Mouse (Mus musculus): ENCODE measurements around the gene Tmco1.

Gene Tmco1

DNA sequence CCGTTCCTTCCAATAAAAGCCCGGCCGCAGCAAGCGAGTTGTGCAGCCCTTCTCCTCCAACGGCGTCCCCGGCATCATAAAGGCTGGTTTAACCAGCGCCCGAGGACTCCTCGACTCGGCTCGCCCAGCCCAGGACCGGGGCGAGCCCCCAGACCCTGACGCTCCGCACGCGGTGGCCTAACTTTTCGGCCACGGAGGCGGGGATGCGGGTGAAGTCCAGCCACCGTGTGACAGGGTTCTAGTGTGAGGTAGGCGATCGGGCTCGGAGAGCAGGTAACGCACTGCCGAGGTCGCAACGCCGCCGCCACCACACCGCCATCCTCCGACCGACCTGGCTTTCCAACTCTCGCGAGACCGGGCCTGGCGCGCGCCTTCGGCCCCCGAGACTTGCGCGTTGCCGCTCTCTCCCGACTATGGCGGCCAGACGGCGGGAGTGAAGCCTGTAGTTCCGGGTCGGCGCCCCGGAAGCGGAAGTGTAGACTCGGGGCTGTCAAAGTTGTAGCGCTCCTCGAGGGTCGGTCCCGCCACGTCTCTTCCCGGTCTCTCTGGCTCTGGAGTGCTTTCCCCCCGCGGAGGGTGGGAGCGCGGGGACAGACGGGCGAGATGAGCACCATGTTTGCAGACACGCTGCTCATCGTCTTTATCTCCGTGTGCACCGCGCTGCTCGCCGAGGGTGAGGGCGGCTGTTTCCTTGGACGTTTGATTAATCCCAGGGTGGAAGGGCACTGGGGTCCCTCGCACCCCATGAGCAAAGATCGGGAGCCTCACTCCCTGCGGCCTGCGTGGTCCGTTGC lies at the start of gene Tmco1:
Gene Tmco1 (plus strand): TSS at position 118 of the 794 bp plus-strand sequence.
- DNase-seq (ENCODE audit: low read depth): peak; percentile 99

DNA sequence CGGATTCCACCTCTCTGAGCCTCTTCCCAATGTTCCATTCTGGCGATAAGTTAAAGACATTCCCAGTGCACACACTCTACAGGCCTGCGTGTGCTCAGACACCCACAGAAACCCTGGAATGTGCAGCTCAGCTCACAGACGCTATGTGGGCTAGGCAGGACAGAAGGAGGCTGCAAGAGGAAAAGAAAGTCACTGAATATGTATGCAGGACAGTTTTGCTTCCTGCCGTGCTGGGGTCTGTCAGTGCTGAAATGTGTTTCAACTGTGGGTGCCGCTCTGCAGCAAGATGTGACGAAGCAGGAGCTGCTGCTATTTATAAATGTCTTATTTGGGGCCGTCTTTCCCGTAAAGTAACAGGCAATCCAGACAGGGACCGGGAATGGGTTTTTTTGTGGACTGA lies 48.5 kb upstream of the Tmco1 start:
- no peak for DNase-seq (ENCODE audit: low read depth)

DNA sequence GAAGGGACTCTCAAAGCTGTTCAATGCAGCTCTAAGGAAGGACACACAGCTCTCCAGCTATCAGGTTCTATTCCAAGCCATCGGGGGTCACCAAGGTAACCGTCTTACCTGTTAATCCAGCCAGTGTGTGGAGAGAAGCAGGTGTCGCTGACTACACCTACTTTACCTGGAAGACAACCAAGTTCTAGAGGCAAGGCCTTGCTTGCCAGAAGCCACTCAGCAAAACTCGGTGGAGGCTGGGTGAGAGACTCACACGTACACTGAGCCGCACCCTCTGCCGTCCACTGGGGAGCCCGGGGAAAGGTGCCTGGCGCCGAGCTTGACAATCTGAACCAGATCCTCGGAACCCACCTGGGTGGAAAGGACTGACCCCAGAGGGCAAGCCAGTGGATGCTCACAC lies 46.4 kb upstream of the Tmco1 start:
- no peak for DNase-seq (ENCODE audit: low read depth)

DNA sequence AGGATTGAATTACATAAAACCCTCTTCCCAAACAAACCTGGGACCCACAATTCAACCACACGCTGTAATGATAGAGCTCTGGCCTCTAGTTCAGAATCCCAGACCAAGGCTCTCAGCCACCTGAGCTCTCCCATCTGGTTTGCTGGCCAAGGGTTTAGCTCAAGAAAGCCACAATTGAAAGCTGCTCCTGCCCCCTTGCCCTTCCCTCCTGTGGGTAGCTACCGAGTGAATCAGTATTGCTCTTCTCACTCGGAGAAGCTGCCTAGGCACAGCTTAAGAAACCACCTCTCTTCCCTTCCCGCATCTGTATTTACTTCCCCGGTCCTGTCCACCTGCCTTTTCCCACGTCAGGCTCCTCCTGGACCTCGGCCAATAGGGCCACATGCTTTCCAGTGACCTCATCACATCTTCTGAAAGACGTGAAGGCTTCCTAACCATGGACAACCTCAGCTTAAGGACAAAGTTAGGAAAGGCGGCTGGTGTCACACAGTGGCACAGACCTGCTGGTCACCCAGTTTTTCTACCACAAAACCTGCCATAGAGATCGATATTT lies 45.6 kb upstream of the Tmco1 start:
- peak; percentile 41 for DNase-seq (ENCODE audit: low read depth)

DNA sequence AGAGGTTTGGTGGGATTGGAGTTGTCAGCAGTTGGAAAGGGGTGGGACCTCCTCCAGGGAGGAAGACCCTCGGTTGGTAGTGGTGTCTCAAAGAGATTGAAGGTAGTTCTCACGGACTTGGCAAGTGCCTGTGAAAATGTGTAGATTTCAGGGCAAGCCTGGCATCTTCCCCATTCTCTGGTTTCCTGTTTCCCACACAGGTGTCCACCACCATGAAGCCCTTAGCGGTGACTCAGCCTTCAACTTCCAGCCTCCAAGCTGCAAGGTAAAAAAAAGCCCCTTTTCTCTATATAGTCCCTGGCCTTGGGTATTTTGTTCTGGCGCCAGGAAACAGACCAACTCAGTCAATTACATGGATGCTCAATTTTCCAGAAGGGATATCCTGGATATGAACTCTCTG lies 42.8 kb upstream of the Tmco1 start:
- DNase-seq (ENCODE audit: low read depth): no peak

DNA sequence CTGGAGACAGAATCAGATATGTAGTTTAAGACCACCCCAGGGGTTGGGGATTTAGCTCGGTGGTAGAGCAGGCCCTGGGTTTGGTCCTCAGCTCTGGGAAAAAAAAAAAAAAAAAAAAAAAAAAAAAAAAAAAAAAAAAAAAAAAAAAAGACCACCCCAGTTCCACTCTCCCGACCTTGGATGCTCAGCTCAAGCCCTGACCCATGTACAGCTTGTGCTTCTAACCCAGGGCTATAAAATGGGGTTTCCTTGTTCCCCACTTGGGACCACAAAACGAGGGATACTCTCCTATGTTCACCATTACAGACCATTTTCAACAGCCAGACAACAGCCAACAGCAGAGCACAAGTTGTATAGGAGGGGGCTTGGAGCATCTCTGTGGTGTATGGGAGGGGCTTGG lies 41.5 kb upstream of the Tmco1 start:
- no peak for DNase-seq (ENCODE audit: low read depth)

DNA sequence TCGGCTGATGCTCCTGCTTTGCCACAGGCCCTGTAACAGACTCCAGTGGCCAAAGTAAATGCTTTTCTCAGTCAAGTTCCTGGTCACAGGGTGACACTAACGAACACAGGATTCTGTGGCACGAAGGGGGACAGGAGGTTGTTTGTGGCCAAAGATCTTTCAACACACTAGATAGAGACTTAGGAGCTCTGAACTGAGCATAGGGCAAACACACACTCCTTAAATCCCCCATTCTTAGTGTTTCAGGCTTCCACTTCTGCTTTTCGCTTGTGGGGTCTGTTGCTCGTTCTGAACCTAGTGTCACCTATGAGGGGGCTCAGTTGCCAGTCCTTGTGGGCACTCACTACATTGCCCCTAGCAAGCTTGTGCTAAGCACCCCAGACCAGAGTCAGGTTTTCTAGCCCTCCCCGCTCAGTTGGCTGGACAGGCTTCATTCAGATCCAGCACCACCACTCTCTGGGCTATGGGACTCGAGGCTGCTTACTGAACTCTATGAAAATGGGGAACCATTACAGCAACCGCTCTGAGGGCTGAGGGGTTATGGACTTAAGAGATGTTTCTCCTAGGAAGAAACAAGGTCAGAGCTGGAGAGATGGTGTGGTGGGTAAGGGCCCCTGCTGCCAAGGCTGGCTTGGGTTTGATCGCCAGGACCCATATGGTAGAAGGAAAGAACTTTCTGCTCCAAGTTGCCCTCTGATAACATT lies 39.7 kb upstream of the Tmco1 start:
- no peak for DNase-seq (ENCODE audit: low read depth)

DNA sequence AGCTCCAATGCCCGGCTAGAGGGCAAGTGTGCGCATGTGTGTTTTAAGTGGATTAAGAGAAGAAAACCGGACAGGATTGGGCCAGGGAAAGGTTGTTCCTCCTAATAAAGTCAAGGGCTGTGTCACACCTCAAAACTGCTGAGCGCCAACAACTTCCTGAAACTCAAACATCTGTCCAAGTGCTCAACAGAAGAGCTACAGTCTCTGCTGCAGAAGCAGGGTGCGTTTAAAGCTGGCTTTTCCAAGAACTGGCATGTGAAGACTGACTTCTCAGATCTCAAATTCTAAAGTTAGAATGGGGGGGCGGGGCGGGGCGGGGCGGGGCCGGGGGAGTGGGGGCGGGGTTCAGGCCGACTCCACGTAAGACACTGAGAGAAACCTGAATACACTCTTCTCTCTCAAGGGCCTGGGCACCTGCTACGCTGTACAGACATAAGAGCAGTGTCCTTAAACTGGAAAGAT lies 38.8 kb upstream of the Tmco1 start:
- peak; percentile 61 for DNase-seq (ENCODE audit: low read depth)

DNA sequence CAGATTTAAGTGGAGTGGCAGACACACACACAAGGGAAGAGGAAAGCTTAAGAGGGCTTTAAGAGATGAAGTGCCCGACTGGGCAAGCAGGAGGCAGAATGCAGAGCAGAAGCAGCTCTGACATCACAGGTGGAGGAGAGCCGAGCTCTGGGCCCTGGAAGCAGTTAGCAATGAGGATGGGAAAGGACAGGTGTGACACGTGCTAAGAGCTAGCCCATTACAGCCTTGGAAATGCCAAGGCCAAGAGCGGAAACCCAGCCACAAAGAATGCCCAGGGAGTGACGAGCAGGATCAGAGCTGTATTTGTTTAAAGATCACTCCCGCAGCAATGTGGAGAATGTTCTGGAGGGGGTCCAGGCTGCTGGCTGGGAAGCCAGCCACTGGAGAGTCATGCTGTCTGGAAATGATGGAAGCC lies 38.3 kb upstream of the Tmco1 start:
- peak; percentile 99 for DNase-seq (ENCODE audit: low read depth)

DNA sequence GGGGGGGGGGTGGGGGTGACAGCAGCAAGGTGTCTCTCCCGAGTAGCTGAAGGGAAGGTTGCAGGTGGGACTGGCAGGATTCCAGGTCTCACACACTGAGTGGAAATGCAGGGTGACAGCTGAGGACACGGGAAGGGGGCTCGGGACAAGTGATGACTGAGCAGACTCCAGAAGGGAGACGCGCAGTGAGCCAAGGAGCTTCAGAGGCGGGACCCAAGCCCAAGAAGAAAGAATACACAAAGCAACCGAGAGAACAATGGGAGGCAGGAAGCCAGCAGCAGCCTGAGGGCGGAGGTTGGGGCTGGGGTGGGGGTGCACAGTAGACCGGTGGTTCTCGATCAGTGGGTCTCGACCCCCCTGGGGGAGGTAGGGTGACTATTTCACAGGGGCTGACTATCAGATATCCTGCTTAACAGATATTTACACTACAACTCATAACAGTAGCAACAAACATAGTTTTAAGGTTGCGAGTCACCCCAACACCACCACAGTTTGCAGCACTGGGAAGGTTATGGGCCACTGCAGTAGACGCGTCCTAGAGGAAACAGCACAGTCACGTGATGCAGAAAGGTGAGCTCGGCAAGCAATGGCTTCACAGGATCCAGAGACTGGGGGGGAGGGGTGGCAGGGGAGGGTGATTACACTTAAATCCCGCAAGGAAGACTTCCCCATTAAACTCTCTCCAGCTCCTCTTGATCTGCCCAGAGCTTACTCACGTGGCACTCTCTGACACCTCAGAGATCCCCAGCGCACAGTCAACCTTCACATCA lies 37.7 kb upstream of the Tmco1 start:
- peak; percentile 70 for DNase-seq (ENCODE audit: low read depth)

DNA sequence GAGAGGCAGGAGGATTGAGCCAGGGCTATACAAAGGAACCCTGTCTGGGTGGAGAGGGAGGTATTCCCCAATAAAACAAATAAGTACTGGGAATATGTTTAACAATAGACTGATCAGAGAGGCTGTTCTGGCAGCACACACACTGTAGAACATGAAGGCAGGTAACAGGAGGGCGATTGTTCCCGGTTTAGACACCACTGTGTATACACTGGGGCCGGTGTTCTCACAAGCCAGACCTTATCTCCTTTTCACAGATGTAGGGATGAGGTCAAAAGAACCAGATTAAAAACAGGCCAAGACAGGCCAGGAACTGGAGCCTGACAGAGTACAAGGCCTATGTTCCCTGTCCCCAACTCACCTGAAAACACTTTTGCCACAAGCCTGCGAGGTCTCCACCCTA lies 36.9 kb upstream of the Tmco1 start:
- DNase-seq (ENCODE audit: low read depth): no peak

DNA sequence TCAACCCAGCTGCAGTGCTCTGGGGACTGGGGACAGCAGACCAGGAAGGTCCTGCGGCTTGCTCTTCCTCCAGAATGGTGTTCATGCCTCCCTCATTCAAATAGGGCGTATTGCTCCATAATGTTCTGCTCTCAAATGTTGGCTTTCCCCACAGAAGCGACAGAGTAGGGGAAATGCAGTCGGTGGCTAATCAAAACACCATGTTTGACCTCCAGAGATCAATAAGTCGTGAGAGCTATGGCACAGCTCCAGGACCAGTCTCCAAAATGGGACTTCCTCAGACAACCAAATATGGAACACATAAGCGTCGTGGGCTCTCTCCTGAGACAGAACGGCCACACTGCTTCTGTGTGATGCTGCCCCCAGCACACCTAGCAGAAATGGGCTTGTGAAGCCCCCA lies 36.3 kb upstream of the Tmco1 start:
- DNase-seq (ENCODE audit: low read depth): peak; percentile 70

DNA sequence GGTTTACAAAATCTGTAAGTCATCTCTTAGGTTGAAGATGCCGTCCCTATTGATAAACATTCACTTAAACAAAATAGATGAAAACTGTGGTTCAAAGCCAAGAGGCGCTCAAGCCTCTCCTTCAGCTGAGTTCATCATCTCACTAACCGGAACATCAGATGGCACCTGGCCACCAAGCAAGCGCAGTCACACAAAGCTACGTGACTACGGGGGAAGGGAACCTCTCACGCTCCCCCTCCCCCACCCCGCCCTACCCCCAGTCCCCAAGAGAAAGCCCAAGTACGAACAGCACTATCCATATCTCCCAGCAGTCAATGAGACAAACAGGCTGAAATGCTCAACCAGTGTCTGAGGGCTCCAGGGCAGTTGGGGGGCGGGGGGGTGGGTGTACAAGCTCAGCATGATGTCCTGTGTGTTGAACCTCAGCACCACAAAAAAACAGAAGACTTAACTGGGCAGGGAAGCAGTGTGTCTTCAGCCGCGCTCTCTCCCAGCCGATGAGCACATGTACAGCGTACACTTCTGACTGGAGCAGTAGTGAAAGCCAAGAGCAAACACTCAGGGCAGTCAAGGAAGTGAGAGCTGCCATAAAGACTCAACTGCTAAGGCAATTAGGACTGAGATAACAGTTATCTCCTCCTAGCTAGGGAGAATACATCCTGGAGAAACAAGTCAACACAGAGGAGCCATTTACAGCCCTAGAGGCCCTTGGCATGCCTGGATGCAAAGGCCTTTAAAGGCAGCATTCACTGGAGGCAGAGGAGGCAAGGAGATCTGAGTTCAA lies 34.6 kb upstream of the Tmco1 start:
- DNase-seq (ENCODE audit: low read depth): no peak

DNA sequence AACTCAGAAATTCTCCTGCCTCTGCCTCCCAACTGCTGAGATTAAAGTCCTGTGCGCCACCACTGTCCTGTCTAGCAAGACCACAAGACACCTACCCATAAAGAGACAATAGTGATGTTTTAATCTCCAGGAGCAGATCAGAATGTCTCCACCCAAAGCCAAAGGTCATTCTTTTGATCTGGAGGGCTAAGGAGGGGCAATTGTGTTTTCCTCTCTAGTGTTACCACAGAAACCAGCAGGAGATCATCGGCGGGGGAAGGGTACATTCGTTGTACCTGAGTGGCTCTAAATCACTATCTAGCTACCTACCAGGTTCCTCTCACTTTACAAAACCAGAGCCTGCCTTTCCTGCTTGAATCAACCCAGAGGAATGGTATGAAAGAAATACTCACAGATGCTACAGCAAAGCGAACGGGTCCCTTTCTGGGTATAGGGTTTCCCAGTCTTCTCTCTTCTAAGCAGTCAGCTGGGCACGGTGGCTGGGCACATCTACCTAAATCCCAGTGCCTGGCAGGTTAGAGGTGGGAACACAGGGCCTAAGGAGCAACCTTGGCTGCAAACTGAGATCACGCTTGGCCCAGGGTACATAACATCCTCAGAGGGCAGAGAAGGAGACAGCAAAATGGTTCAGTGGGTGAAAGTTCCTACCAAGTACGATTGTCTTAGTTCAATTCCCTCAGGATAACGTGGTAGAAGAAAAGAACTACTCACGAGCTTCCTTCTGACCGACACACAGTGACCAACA lies 33.4 kb upstream of the Tmco1 start:
- no peak for DNase-seq (ENCODE audit: low read depth)

DNA sequence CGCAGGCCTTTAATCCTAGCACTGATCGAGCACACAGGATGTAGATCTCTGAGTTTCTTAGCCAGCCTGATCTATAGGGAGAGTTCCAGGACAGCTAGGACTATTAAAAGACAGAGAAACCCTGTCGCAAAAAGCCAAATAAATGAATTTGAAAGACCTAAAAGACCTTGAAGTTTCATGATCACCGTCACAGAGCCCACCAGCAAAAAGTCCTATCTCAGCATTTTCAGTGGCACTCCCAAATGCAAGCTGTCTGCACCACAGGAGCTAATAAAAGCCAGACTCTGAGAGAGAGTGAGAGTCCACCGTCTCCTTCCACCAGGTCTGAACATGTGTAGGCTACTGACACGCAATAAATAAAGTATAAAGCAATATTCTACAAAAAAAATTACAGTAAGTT lies 29.8 kb upstream of the Tmco1 start:
- no peak for DNase-seq (ENCODE audit: low read depth)

DNA sequence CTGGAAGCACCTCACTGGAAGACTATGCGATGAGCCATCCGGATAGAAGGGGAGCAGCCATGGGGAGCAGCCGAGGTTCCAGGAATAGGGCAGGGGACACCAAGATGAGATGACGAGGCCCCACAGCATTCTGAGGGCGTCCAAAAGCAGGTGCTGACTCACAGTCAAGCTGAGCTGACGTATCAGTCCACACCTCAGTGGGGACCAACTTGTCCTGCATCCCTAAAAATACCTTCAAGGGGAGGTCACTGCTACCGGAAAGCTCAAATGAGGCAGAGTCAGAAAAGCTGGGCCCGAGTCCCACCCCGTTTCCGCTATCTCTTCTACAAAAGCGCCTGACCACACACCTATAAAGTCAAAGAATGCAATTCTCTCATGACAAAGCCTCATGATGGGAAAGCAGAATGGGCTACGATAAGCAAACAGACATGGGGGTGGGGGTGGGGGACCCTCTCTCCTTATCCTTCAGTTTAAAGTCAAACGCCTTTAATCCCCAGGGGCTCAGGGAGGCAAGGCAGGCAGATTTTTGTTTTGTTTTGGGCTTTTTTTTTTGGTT lies 28.9 kb upstream of the Tmco1 start:
- no peak for DNase-seq (ENCODE audit: low read depth)

DNA sequence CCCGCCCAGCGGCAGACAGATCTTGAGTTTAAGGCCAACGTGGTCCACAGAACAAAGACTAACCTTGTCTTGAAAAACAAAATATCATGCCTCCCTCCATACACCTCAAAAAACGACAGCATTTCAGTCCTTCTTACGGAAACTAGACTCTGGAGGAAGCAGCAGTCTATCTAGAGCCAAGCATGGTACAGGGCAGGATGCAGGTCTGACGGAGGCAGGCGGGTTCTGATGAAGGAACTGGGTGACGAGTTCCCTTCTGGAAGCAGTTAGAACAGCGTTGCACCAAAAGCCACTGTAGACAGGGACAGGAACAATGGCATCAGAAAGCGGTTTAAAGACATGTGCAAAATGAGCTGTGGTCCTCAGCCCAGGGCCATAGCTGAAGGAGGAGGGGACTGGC lies 28.1 kb upstream of the Tmco1 start:
- no peak for DNase-seq (ENCODE audit: low read depth)

DNA sequence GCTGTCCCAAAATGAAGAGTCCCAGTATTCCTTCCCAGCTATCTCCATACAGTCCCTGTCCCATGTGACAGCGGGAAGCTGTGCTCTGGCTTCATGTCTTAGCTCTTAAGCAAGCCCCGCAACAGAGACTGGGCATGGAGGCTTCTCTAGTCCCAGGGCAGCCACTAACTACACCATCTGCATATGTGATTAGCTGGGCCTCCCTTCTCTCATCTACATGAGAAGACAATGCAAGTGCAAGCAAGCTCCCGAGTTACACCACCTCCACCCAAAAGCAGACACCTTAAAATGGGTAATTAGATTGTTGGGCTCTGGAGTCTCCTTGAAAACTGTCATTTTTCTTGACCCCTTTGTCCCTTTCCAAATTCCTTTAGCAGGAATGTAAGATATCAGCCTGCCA lies 26.1 kb upstream of the Tmco1 start:
- DNase-seq (ENCODE audit: low read depth): no peak

DNA sequence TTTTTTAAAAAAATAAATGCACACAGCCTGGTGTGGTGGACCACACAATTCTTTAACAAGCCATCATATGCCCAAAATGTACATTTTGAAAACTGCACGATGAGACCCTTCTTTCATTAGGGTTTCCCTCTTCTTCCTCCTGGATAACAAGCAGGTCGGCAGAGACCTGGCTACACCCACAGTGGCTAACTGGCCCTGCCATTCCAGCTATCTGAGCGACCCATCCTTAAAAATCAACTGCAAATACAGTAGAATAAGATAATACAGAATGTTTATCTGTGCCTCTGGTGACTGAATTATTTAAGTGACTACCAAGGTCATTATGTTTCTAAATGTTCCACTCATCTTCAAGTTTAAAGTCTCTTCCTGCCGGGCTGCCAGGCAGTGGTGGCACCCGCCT lies 25.4 kb upstream of the Tmco1 start:
- DNase-seq (ENCODE audit: low read depth): no peak

DNA sequence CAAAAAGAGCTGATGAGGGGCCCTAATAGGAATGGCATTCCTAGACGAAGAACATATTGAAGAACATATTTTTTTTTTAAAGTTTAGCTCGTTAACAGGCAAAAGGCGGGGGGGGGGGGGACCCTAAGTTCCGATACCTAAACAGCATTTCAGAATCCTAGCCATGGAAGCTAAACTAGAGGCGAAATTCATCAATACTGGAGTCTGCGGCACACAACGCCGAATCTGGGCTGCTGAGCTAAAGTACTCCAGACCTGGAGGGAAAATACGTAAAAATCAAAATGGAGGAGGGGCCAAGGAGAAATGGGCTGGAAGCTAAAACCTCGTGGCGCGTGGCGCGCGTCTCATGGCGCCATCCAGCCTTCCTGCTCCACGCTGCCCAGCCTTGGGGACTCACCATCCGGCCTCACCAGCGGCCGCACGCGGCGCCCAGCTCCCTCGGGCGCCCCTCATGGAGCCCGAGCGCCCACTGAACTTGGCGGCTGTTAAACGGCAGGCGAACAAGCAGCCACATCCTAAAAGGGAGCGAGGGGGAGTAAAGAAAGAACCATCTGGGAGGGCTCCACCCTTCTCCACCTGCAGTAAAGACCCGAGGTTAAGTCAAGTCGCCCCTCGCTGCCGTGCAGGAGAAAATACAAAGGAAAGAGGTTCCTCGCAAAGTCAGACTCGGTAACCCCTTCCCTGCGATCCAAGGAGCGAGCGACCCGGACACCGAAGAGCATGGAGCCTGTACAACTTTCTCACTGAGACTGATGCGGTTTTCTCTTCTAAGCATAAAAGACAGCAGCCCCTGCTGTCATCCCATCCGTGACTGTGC lies 24.5 kb upstream of the Tmco1 start:
- peak; percentile 86 for DNase-seq (ENCODE audit: low read depth)
